Comparison of ENCODE assay signal across 8 mouse cellular contexts in genomic region chr7:35235308-35235707, GRCm38 (mm10). TPM values are rescaled to one million over a fixed set of nuclear protein-coding genes. Genes with fewer than 3 reads are reported as not detected.
A peak's percentile ranks its signal among the peaks of the same experiment; 100 is the strongest.
DNase-seq lines count a peak whose midpoint lies in the region; ATAC-seq and TF ChIP-seq lines count a peak whose summit lies in the region.

No protein-coding gene starts in this region.

- 21% methylated on average over 9 of the region's 9 CpGs for WGBS in heart, adult 2 months
- 20% methylated on average over 9 of the region's 9 CpGs for WGBS in midbrain, embryonic 12.5 days
- WGBS in stomach, embryonic 14.5 days: 19% methylated on average over 9 of the region's 9 CpGs

- TF ChIP-seq POLR2A in cortical plate, adult 2 months (IDR thresholded peaks at IDR 0.05; ENCODE audit: extremely low read depth, insufficient read depth, low read length): no peak
- TF ChIP-seq POLR2A in heart, adult 2 months (IDR thresholded peaks at IDR 0.05; ENCODE audit: insufficient read depth, low read depth, low read length): no peak

- no peaks in the 10 kb centered on the region; the same call in 1 of the 2 replicates for H3K27me3 ChIP-seq in heart, adult 2 months (ENCODE audit: control insufficient read depth, insufficient read depth, low read length)
- H3K27me3 ChIP-seq in midbrain, embryonic 12.5 days: no peaks in the 10 kb centered on the region
- no peaks in the 10 kb centered on the region for H3K27me3 ChIP-seq in stomach, embryonic 14.5 days (ENCODE audit: control insufficient read depth, insufficient read depth, low read length)

- peak overlapping the region; percentile 55 for H3K4me2 ChIP-seq in midbrain, embryonic 12.5 days (replicated peaks)
- peak overlapping the region; percentile 47 for H3K4me2 ChIP-seq in stomach, embryonic 14.5 days (replicated peaks; ENCODE audit: low read depth, low read length)

- peak overlapping the region; percentile 54 for H3K9ac ChIP-seq in heart, adult 2 months (ENCODE audit: low read depth, low read length)
- H3K9ac ChIP-seq in midbrain, embryonic 12.5 days (replicated peaks): peak overlapping the region; percentile 63
- H3K9ac ChIP-seq in stomach, embryonic 14.5 days (replicated peaks; ENCODE audit: low read depth, low read length): no peak overlapping the region

- intact Hi-C loops in heart, adult 2 months (cut with DNase I): no loop called here
- intact Hi-C loops in left cerebral cortex, postnatal 4 days (cut with DNase I): no loop called here

- no peak for TF ChIP-seq EP300 in heart, adult 2 months (IDR thresholded peaks at IDR 0.05; ENCODE audit: insufficient read depth, low read depth, low read length)

- H3K36me3 ChIP-seq in heart, adult 2 months (ENCODE audit: control insufficient read depth, insufficient read depth, low read length): no peaks in the 10 kb centered on the region
- no peaks in the 10 kb centered on the region for H3K36me3 ChIP-seq in midbrain, embryonic 12.5 days
- no peaks in the 10 kb centered on the region for H3K36me3 ChIP-seq in stomach, embryonic 14.5 days (ENCODE audit: control insufficient read depth, insufficient read depth, low read length)

- 0 out of 2 replicates have a peak, but pooled peaks cover 3% of the 10 kb centered on the region for H3K9me3 ChIP-seq in midbrain, embryonic 12.5 days
- 0 out of 2 replicates have a peak, but pooled peaks cover 2% of the 10 kb centered on the region for H3K9me3 ChIP-seq in stomach, embryonic 14.5 days (ENCODE audit: control insufficient read depth, low read depth, low read length)

- peak overlapping the region; percentile 51 for H3K27ac ChIP-seq in cortical plate, adult 2 months (ENCODE audit: insufficient read depth, low read length)
- peak overlapping the region; percentile 68 for H3K27ac ChIP-seq in heart, adult 2 months
- H3K27ac ChIP-seq in midbrain, embryonic 12.5 days (replicated peaks): peak overlapping the region; percentile 91
- H3K27ac ChIP-seq in stomach, embryonic 14.5 days (ENCODE audit: low read length): peak overlapping the region; percentile 91

- H3K4me1 ChIP-seq in cortical plate, adult 2 months (ENCODE audit: control insufficient read depth, insufficient read depth, low read length): no peaks in the 10 kb centered on the region
- peaks cover 1% of the 10 kb centered on the region; the same call in 1 of the 2 replicates for H3K4me1 ChIP-seq in heart, adult 2 months (ENCODE audit: control insufficient read depth, insufficient read depth, low read length)
- peaks cover 10% of the 10 kb centered on the region for H3K4me1 ChIP-seq in midbrain, embryonic 12.5 days
- peaks cover 7% of the 10 kb centered on the region; the same call in 1 of the 2 replicates for H3K4me1 ChIP-seq in stomach, embryonic 14.5 days (ENCODE audit: control insufficient read depth, insufficient read depth, low read length)

- H3K79me2 ChIP-seq in heart, adult 2 months (replicated peaks; ENCODE audit: control insufficient read depth, insufficient read depth, low read length): no peaks in the 10 kb centered on the region; the same call in 1 of the 2 replicates

- peak overlapping the region; percentile 44 for H3K4me3 ChIP-seq in cortical plate, adult 2 months (ENCODE audit: insufficient read depth, low read length)
- peak overlapping the region; percentile 47 for H3K4me3 ChIP-seq in heart, adult 2 months
- peak overlapping the region; percentile 65 for H3K4me3 ChIP-seq in midbrain, embryonic 12.5 days
- H3K4me3 ChIP-seq in stomach, embryonic 14.5 days (ENCODE audit: low read depth, low read length): peak overlapping the region; percentile 57

- peak; percentile 43 for DNase-seq in 3134 (ENCODE audit: extremely low read depth, insufficient read length, low spot score)
- DNase-seq in T-cell, adult 2 months (ENCODE audit: low spot score): peak; percentile 78
- DNase-seq in heart, adult 2 months: peak; percentile 41 to 56
- peak; percentile 40 for DNase-seq in kidney, adult 18-20 months
- DNase-seq in left cerebral cortex, postnatal 4 days: peak; percentile 59

- peak; percentile 68 for ATAC-seq in midbrain, embryonic 12.5 days (ENCODE audit: low FRiP score, low read depth)
- ATAC-seq in stomach, embryonic 14.5 days (ENCODE audit: insufficient number of reproducible peaks, insufficient read depth, low FRiP score, low read depth): peak; percentile 54

- TF ChIP-seq CTCF in cortical plate, adult 2 months (IDR thresholded peaks at IDR 0.05; ENCODE audit: extremely low read depth, insufficient read depth, low read length): no peak
- TF ChIP-seq CTCF in heart, adult 2 months (IDR thresholded peaks at IDR 0.05): no peak

RNA-seq across cellular contexts. Expression of gene Lrp3, which starts 20.0 kb away (rescaled TPM):
- 56.7 and 57.3 TPM in 2 replicates for polyA plus RNA-seq in cortical plate, adult 2 months (2012; rRNA removed)
- 1 to 10 TPM; 6.7 to 7.4 TPM for total RNA-seq in heart, adult 2 months (2021)
- 9.4 and 10.7 TPM in 2 replicates for polyA plus RNA-seq in heart, adult 2 months (2012; rRNA removed)
- 100 to 1,000 TPM; 102 to 107 TPM for total RNA-seq in left cerebral cortex, postnatal 4 days (2021)
- polyA plus RNA-seq in midbrain, embryonic 12.5 days (2016; fragmentation: Nextera tagmentation; extraction: Ambion mirVana): 19.3 and 20.7 TPM in 2 replicates
- polyA plus RNA-seq in stomach, embryonic 14.5 days (2014; fragmentation: Nextera tagmentation; extraction: Ambion mirVana): 9.0 and 9.7 TPM in 2 replicates

RNA-seq across cellular contexts. Expression of gene Slc7a10, which starts 49.1 kb away (rescaled TPM):
- polyA plus RNA-seq in cortical plate, adult 2 months (2012; rRNA removed): 59.3 and 60.4 TPM in 2 replicates
- under 1 TPM; 0.60 to 0.77 TPM for total RNA-seq in heart, adult 2 months (2021)
- polyA plus RNA-seq in heart, adult 2 months (2012; rRNA removed): 1.5 and 2.9 TPM in 2 replicates
- 10 to 100 TPM; 18.3 to 21.5 TPM for total RNA-seq in left cerebral cortex, postnatal 4 days (2021)
- 1.0 and 1.2 TPM in 2 replicates for polyA plus RNA-seq in midbrain, embryonic 12.5 days (2016; fragmentation: Nextera tagmentation; extraction: Ambion mirVana)
- 3.5 and 5.0 TPM in 2 replicates for polyA plus RNA-seq in stomach, embryonic 14.5 days (2014; fragmentation: Nextera tagmentation; extraction: Ambion mirVana)

Comparison
In these comparisons a context has a peak if more than half of its experiments do, and no peak if none do; other contexts are left out.
1. Peak in every context shown above with its lines: DNase-seq, ATAC-seq, H3K4me3 ChIP-seq and H3K27ac ChIP-seq.
2. RNA of gene Slc7a10, which starts 49.1 kb away (polyA plus RNA-seq): 59.3 to 60.4 TPM in cortical plate, adult 2 months; 3.5 to 5.0 TPM in stomach, embryonic 14.5 days, 1.5 to 2.9 TPM in heart, adult 2 months and 1.0 to 1.2 TPM in midbrain, embryonic 12.5 days; every median in the first group is over 10 times any median in the second.